Mouse (Mus musculus): ENCODE results near the gene Btbd35f1. TPM values are rescaled to one million over a fixed set of nuclear protein-coding genes. Genes with fewer than 3 reads are reported as not detected.
"Not testable (repeated sequence)": the region's sequence is repeated elsewhere in the genome, so short reads cannot be mapped to it uniquely, and the experiment has no call there.

Gene Btbd35f1
- not detected in 2 replicates for polyA plus RNA-seq (2016; fragmentation: Nextera tagmentation; extraction: Ambion mirVana)

DNA sequence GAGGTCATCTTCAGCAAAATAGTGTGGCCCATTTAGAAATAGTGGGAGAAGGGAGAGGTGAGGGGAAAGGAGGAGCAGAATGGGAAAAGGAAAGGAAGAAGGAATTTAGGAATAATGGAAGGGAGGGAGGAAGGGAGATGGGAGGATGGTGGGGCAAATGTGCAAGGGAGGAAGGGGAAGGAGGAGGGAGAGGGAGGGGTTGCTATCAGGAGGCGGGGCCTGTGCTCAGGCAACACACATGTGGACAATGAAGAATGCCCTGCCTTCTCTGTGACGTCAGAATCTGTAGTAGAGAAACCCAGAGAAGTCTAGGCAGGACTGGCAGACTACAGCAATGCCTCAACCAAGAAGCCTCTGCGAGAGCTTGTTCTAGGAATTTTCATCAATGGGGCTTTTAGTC lies at the start of gene Btbd35f1:
Gene Btbd35f1 (plus strand): TSS at position 301 of the 400 bp plus-strand sequence.
- not testable (repeated sequence) for ATAC-seq (ENCODE audit: low FRiP score); H3K4me3 ChIP-seq; H3K27ac ChIP-seq; H3K4me2 ChIP-seq (replicated peaks); H3K36me3 ChIP-seq; H3K9me3 ChIP-seq (replicated peaks); H3K9ac ChIP-seq; H3K27me3 ChIP-seq; H3K4me1 ChIP-seq
- WGBS, result no CpG with 5 or more reads among the region's 3 CpGs

DNA sequence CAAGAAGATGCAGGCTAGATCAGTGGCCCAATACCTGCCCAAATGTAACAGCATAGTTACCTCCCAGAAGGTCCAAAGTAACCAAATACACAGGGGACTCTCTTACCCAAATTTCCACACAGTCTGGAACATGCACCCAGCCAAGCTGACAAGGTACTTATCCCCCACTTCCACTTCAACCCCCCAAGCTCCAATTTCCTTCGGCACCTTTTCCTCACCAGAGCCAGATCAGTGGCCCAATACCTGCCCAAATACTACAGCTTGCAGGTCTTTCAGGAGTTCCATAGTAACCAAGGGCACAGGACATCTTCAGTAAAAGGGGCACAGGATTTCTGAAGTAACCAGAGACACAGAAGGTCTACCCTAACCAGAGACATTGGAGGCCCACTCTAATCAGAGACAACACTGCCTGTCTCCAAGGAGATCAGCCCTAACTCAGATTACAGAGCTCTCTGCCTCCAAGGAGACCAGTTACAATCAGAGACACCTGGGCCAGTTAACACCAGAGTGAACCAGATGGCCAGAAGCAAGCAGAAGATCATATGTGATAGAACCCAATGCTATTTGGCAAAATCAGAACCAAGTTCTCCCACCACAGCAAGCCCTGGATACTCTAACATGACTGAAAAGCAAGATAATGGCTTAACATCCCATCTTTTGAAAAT lies 31.2 kb downstream of the Btbd35f1 start:
- not testable (repeated sequence) for H3K4me1 ChIP-seq; ATAC-seq (ENCODE audit: low FRiP score); H3K4me2 ChIP-seq (replicated peaks); H3K27me3 ChIP-seq; H3K4me3 ChIP-seq; H3K36me3 ChIP-seq; H3K9me3 ChIP-seq (replicated peaks); H3K27ac ChIP-seq; H3K9ac ChIP-seq
- 90% methylated on average over 1 of the region's 1 CpGs for WGBS

DNA sequence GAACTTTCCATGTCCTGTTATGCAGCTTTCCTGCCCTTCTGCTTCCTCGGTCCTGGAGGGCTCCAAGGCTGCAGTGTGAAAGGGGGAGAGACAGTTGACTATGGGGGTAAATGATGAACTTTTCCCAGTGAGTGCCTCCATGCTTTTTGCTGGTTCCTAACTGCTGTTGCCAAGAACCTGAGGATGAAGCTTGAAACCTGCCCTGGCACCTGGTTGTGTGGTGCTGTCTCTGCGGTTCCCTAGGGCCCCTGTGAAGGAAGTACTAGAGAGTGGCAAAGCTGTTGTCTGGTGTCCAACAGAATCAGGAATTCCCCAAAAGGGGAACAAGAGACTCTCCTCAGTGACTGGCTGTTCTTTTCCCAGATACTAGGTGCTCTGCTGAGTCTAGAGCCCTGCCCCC lies 41.2 kb downstream of the Btbd35f1 start:
- H3K36me3 ChIP-seq; H3K27me3 ChIP-seq; H3K4me1 ChIP-seq; ATAC-seq (ENCODE audit: low FRiP score); H3K4me3 ChIP-seq; H3K4me2 ChIP-seq (replicated peaks); H3K27ac ChIP-seq; H3K9ac ChIP-seq: not testable (repeated sequence)
- 93% methylated on average over 1 of the region's 2 CpGs for WGBS
- H3K9me3 ChIP-seq (replicated peaks), result peaks cover 23% of the 10 kb centered on the region

DNA sequence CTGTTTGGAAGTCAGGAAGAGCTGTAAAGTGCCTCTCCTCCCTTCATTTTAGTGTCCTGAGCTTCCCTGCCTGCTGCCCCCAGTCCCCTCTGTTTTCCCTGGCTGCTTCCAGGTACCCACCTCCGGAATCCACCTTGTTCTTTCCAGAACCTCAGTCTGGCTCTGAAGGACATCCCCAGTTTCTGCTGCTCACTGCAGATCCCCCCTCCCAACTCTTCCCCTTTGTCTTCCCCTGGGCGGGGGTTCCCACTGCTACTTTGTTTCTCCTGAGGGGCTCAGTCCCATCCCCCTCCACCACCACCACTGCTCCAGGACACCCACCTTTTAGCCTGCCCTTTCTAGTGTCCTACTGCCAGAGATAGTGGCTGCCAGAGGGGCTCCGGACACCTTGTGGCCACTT lies 41.6 kb downstream of the Btbd35f1 start:
- H3K4me1 ChIP-seq; H3K27ac ChIP-seq; H3K9ac ChIP-seq; H3K4me3 ChIP-seq; ATAC-seq (ENCODE audit: low FRiP score); H3K4me2 ChIP-seq (replicated peaks); H3K36me3 ChIP-seq; H3K27me3 ChIP-seq: not testable (repeated sequence)
- WGBS, result 73% methylated on average over 3 of the region's 3 CpGs
- H3K9me3 ChIP-seq (replicated peaks), result peaks cover 23% of the 10 kb centered on the region

Other genes with a start within 250 kb of the Btbd35f1 start
- not detected in 2 replicates for gene Gm5926, start 90.7 kb downstream of the Btbd35f1 start, polyA plus RNA-seq (2016; fragmentation: Nextera tagmentation; extraction: Ambion mirVana)
- gene Btbd35f21, start 166.1 kb downstream of the Btbd35f1 start, polyA plus RNA-seq (2016; fragmentation: Nextera tagmentation; extraction: Ambion mirVana), result not detected in 2 replicates

Measured in hindbrain, embryonic 12.5 days (tissue).